Mouse (Mus musculus) liver, adult 2 months (tissue): Measurements from ENCODE around the gene Cdc42ep2.

Source experiments
- CTCF ChIP-seq: fragments of 200-500 bp; IDR thresholded peaks from 2 replicates; pipeline ENCODE4 v1.5.1; 2011; ENCODE audit warnings: low read depth, low read length, control low read depth
- POLR2A ChIP-seq: fragments of 200-500 bp; IDR thresholded peaks from 2 replicates; pipeline ENCODE4 v1.6.1; 2011; ENCODE audit warnings: low read length, control low read depth; ENCODE audit not compliant: insufficient read depth; ENCODE audit errors: extremely low read depth

DNA sequence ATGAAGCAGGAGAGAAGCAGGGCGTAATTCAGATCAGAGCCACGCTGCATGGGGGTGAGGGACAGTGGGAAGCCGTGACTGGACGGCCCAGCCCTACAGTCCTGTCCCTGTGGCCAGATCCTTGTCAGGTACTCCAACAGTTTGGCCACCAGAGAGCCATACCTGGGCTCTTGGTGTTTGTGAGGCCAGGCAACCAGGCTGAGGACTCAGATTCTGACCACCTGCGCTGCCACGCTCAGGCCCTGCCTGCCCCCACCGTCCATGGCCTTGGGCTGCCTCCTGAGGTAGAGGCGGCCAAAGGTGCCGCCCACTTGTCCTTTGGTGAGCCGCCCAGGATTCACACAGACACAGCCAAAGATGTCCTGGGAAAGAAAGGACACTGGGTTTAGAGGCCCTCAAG lies 16.0 kb upstream of the Cdc42ep2 start:
- TF ChIP-seq CTCF (no peak), POLR2A (no peak)
